Mouse (Mus musculus) liver, embryonic 12.5 days (tissue): ENCODE measurements around the gene Rbm6. TPM values are rescaled to one million over a fixed set of nuclear protein-coding genes. Genes with fewer than 3 reads are reported as not detected.

Experiments
- ATAC-seq: fragments of 200-750 bp; cut with Nextera tagmentation; 2 replicates; pipeline ENCODE4 v1.8.0; 2017; ENCODE audit warnings: moderate number of reproducible peaks, mild to moderate bottlenecking, moderate library complexity
- H3K27ac ChIP-seq: fragments of 300-500 bp; sonication (generic); 2 replicates; pipeline ENCODE4 v1.5.1; 2016; ENCODE audit warnings: mild to moderate bottlenecking
- H3K27me3 ChIP-seq: fragments of 300-500 bp; sonication (generic); replicated peaks from 2 replicates; pipeline ENCODE4 v1.6.1; 2016; ENCODE audit warnings: mild to moderate bottlenecking, moderate library complexity
- H3K36me3 ChIP-seq: fragments of 300-500 bp; sonication (generic); 2 replicates; pipeline ENCODE4 v1.6.1; 2016; ENCODE audit warnings: mild to moderate bottlenecking, moderate library complexity
- H3K4me1 ChIP-seq: fragments of 300-500 bp; sonication (generic); 2 replicates; pipeline ENCODE4 v1.6.1; 2016
- H3K4me2 ChIP-seq: fragments of 300-500 bp; sonication (generic); 2 replicates; pipeline ENCODE4 v1.6.1; 2016; ENCODE audit warnings: mild to moderate bottlenecking, moderate library complexity
- H3K4me3 ChIP-seq: fragments of 300-500 bp; sonication (generic); 2 replicates; pipeline ENCODE4 v1.5.1; 2016; ENCODE audit warnings: mild to moderate bottlenecking, moderate library complexity
- H3K9ac ChIP-seq: fragments of 300-500 bp; sonication (generic); 2 replicates; pipeline ENCODE4 v1.6.1; 2016; ENCODE audit warnings: mild to moderate bottlenecking, moderate library complexity
- H3K9me3 ChIP-seq: fragments of 300-500 bp; sonication (generic); replicated peaks from 2 replicates; pipeline ENCODE4 v1.6.1; 2016; ENCODE audit warnings: mild to moderate bottlenecking, moderate library complexity
- WGBS: fragments of 180-500 bp; shearing (Covaris S2); methylation state at CpG from one replicate; pipeline ENCODE4 v1.1.7; 2016; ENCODE audit not compliant: insufficient replicate concordance; 5-methylcytosine and 5-hydroxymethylcytosine counted together
- polyA plus RNA-seq: library from polyadenylated mRNA; unstranded; fragments of >200 nt; fragmentation: Nextera tagmentation; extraction: Ambion mirVana; gene quantifications from 2 replicates; pipeline ENCODE4 v1.2.1, GENCODE M21; 2016

The Rbm6 gene
- polyA plus RNA-seq, 1 experiment from 2014 or later: 45.7 TPM

DNA sequence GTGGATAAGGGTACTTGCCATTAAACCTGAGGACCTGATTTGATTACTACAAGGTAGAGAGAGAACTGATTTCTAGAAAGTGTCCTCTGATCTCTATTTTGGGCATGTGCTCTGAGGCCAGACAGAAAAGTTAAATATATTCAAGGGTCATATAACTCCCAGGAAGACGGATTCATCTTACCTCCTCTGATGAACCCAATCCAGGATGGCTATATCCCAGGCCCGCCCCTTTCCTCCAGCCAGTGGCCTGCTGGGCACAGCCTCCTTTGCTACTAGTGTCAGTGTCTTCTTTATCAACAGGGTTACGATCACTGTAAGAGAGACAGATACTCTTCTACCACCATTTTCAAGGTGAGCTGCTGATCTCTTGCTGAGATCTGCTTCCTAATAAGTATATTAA lies 98.6 kb downstream of the Rbm6 start:
- peaks cover 64% of the 10 kb centered on the region for H3K36me3 ChIP-seq

DNA sequence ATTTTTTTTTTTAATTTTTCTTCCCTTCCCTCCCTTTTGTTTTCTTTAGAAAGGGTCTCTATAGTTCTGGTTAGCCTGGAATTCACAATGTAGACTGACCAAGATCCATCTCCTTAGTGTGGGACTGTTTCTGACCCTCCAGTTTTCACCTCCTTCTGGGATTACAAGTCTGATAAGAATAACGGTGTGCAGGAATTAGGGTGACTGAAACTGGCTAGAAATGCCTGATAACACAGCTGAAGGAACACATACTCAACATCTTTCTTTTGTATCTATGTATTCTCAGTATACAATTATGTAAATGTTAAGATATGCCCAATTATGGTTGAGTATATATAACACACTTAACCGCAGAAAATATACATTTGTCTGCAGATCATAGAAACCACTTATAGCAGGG lies 101.3 kb downstream of the Rbm6 start:
- H3K4me2 ChIP-seq: peak overlapping the region; percentile 79
- peak overlapping the region; percentile 83 for H3K27ac ChIP-seq
- H3K36me3 ChIP-seq: peaks cover 69% of the 10 kb centered on the region
- H3K4me3 ChIP-seq: no peak overlapping the region; the same call in 1 of the 2 replicates
- 44% methylated on average over 2 of the region's 2 CpGs for WGBS
- H3K9me3 ChIP-seq: no peaks in the 10 kb centered on the region
- H3K27me3 ChIP-seq: no peaks in the 10 kb centered on the region
- no peak for ATAC-seq
- peaks cover 28% of the 10 kb centered on the region for H3K4me1 ChIP-seq
- H3K9ac ChIP-seq: peak overlapping the region; percentile 99

More for the DNA sequence above, 98.6 kb downstream of the Rbm6 start:
- peaks cover 14% of the 10 kb centered on the region for H3K4me1 ChIP-seq
- H3K27ac ChIP-seq: no peak overlapping the region
- H3K4me3 ChIP-seq: no peak overlapping the region
- no peak overlapping the region for H3K4me2 ChIP-seq
- no peak overlapping the region for H3K9ac ChIP-seq
- 81% methylated on average over 3 of the region's 3 CpGs for WGBS
- no peak for ATAC-seq
- no peaks in the 10 kb centered on the region for H3K9me3 ChIP-seq
- H3K27me3 ChIP-seq: no peaks in the 10 kb centered on the region

DNA sequence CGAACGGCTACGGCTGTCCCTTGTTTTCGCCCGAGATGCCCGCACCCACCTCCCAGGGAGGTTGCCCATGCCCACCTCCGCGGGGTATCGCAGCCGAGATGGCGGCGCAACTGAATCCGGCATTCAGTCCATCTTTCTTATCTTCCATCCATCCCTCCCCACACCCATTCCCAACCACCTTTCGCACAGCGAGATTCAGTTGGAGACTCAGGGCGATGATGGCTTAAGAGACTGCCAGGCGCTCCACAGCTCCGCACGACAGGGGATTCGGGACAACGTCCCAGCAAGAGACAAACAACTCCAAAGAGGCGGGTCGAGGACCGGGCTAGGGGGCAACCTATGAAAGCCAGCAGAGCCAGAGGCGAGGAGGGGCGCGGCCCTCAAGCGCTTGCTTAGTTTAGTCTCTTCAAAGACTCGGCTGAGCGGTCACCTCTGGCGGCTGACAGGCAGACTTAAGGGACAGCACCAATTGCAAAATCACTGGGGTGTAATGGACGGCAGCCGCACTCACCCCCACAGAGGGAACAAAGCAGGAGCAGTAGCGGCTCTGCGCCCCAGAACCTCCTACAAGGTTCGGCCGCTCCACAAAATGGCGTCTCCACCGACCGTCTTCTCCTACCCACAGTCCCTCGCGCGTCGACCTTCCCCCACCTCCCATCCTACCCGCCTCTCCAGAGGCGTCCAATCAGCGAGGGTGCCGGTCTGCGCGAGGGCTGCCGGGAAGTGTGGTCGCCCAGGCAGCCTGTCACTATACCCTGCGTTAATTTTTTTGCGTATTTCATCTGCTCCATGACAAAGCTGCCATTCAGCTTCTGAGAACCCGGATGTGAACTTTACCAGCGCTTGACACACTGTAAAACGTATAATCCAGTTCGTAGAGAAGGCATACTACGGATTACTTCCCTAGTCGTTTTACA lies 102.4 kb downstream of the Rbm6 start, which contains the start of gene Rbm5:
Gene Rbm5, minus strand, starts transcription at position 623 of the 917 bp plus-strand sequence.
- Histone ChIP-seq H3K36me3 (peaks cover 69% of the 10 kb centered on the region), H3K27me3 (no peaks in the 10 kb centered on the region), H3K4me2 (peak within 1 kb of the TSS; percentile 79), H3K9me3 (no peaks in the 10 kb centered on the region), H3K9ac (peak within 1 kb of the TSS; percentile 99), H3K4me3 (peak within 1 kb of the TSS; percentile 100), H3K4me1 (peaks cover 28% of the 10 kb centered on the region), H3K27ac (peak within 1 kb of the TSS; percentile 96)
- peak; percentile 100 for ATAC-seq
- WGBS: under 1% methylated on average over 60 of the region's 60 CpGs

DNA sequence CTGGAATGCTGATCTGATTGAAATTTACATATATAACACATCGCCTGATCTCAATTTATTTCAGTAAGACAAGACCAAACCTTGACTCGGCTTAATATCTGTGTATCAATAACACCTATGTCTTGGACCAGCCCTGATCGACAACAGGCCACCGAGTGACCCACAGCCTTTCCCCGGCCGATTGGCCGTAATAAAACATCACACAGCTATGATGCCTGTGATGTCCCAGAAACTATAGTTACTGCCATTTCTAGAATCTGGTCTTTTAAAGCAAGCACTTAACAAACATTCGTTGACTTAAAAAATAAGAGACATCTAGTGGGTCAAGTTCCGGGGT lies 103.0 kb downstream of the Rbm6 start:
- peaks cover 69% of the 10 kb centered on the region for H3K36me3 ChIP-seq
- peak overlapping the region; percentile 100 for H3K4me3 ChIP-seq
- H3K9ac ChIP-seq: peak overlapping the region; percentile 99
- peak overlapping the region; percentile 96 for H3K27ac ChIP-seq
- no peaks in the 10 kb centered on the region for H3K27me3 ChIP-seq
- peak overlapping the region; percentile 74 for H3K4me2 ChIP-seq
- WGBS: 1% methylated on average over 9 of the region's 9 CpGs
- no peaks in the 10 kb centered on the region for H3K9me3 ChIP-seq
- no peak for ATAC-seq
- peaks cover 28% of the 10 kb centered on the region for H3K4me1 ChIP-seq

DNA sequence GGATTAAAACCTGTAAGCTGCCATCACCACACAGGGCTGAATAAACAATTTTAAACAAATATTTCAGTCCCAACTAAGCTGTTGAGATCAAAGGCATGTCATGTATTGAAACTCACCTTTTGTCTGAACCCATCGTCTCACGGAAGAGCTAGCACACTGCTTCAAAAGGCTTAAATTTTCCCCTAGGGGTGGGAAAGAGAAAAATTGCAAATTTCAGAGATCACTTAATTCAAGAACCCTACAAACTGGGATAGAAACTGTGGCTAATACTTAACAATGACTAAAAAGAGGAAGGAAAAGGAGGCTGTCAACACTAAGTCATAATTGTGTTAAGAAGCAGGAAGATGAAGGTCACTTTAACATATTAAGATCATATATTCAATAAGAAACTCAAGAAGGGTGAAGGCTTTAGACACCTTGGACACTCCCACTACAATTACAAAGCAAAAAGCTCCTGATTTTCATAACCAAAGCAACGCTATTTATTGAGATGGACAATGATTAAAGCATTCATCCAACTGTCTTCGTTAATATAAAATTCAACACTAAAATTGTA lies 103.5 kb downstream of the Rbm6 start:
- Histone ChIP-seq H3K9me3 (no peaks in the 10 kb centered on the region), H3K9ac (peak overlapping the region; percentile 99), H3K4me1 (peaks cover 28% of the 10 kb centered on the region), H3K36me3 (peaks cover 69% of the 10 kb centered on the region), H3K27ac (peak overlapping the region; percentile 68; the same call in 1 of the 2 replicates), H3K27me3 (no peaks in the 10 kb centered on the region), H3K4me3 (peak overlapping the region; percentile 100), H3K4me2 (peak overlapping the region; percentile 74)
- ATAC-seq: no peak
- WGBS: 30% methylated on average over 4 of the region's 4 CpGs

DNA sequence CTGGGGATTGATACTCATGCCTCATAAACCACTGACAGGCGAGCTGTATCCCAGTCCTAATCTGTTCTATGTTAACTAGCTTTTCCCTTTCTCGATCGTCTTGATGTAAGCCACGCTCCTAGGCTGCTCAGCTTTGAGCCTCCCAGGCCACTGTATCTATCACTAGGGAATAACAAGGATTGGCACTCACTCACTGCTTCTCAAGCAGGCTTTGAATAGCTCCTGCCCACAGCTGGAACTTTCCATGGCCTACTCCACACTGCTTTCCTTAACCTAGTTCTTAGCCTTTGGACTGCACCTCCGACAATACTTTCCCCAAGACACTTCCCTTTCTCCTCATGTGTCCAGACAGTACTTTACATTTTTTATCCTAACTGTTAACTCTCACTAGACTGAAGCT lies 104.2 kb downstream of the Rbm6 start:
- Histone ChIP-seq H3K4me1 (peaks cover 28% of the 10 kb centered on the region), H3K27me3 (no peaks in the 10 kb centered on the region), H3K9me3 (no peaks in the 10 kb centered on the region), H3K36me3 (peaks cover 69% of the 10 kb centered on the region), H3K4me3 (peak overlapping the region; percentile 100), H3K9ac (no peak overlapping the region), H3K27ac (peak overlapping the region; percentile 45; the same call in 1 of the 2 replicates), H3K4me2 (peak overlapping the region; percentile 74)
- ATAC-seq: no peak
- WGBS: 86% methylated on average over 5 of the region's 5 CpGs

DNA sequence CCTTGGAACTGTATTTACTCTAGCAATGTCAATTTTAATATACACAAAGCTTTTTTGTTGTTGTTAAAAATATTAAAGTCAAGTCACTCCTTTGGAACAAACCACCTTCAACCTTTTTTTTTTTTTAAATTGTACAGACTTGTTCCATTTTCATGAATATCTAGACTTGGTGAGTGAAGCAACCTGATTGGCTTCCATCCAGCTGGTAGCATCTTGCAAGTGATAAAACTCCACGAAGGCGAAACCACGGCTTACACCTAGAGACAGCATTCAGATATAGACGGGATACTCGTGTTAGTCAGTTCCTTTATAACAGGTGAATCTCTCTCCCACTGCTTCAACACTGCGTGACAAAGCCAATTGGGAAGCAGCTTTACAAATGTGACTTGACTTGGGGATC lies 113.4 kb downstream of the Rbm6 start:
- Histone ChIP-seq H3K4me3 (no peak overlapping the region), H3K4me1 (no peaks in the 10 kb centered on the region), H3K9me3 (no peaks in the 10 kb centered on the region), H3K4me2 (no peak overlapping the region), H3K27me3 (no peaks in the 10 kb centered on the region), H3K36me3 (peaks cover 97% of the 10 kb centered on the region), H3K9ac (no peak overlapping the region), H3K27ac (no peak overlapping the region)
- WGBS: 84% methylated on average over 6 of the region's 6 CpGs
- no peak for ATAC-seq

DNA sequence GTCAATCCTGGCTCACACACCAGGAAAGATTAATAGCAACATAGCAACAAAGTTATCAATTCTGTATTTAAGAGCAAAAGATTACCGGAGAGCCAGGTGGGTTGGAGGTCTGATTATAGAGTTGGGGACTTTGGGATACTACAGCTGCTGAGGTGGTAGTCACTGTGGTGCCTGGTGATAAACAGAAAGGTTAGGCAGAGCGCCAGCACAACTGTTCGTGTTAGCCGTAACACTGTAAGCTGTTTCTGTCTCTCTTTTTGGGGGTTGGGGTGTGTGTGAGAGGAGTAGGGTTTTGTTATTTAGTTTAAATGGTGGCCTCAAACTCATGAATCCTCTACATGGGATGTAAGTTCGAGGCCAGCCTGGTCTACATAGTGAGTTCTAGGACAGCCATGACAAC lies 122.7 kb downstream of the Rbm6 start:
- Histone ChIP-seq H3K9ac (no peak overlapping the region), H3K4me3 (no peak overlapping the region), H3K4me2 (no peak overlapping the region), H3K4me1 (peaks cover 17% of the 10 kb centered on the region), H3K9me3 (no peaks in the 10 kb centered on the region), H3K36me3 (peaks cover 97% of the 10 kb centered on the region), H3K27ac (no peak overlapping the region), H3K27me3 (no peaks in the 10 kb centered on the region)
- no peak for ATAC-seq
- 92% methylated on average over 5 of the region's 5 CpGs for WGBS

DNA sequence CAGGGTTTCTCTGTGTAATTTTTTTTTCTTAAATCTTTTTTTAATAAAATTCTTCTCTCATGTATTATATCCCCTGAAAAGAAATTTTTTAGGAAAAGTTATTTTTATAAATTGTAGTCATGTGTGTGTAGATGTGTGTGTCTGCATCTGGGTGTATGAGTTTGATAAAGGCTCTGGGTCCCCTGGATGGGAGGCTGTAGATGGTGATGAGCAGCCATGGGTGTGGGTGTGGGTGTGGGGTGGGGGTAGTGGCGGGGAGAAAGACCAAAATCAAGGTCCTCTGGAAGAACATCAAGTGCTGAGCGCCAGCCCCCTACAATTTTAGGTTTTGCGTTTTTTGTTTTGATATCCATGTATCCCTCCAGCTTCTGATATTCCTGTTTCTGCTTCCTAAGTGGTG lies 125.0 kb downstream of the Rbm6 start:
- Histone ChIP-seq H3K36me3 (peaks cover 98% of the 10 kb centered on the region), H3K27ac (peak overlapping the region; percentile 54), H3K4me1 (peaks cover 17% of the 10 kb centered on the region), H3K9ac (no peak overlapping the region), H3K27me3 (no peaks in the 10 kb centered on the region), H3K9me3 (no peaks in the 10 kb centered on the region), H3K4me3 (no peak overlapping the region), H3K4me2 (peak overlapping the region; percentile 17)
- ATAC-seq: peak; percentile 85
- WGBS: 59% methylated on average over 3 of the region's 3 CpGs

DNA sequence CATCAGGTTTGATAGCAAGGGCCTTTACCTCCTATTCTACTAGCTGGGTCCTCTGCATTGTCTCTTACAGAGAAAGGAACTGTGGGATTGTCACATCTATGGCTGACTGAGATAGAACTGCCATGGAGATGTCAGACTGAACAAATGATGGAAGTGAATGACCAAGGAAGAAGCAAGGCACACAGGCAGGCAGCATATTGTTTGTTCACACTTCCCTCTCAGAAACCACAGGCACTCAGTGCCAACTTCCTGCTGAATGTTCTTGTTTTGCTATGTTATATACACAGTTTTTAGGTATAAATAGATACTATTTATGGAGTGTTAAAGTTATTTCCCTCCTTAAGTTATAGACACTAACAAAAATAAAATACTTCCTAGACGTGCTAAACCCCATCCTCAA lies 125.7 kb downstream of the Rbm6 start:
- no peak for ATAC-seq
- no peak overlapping the region for H3K4me3 ChIP-seq
- no peaks in the 10 kb centered on the region for H3K27me3 ChIP-seq
- H3K36me3 ChIP-seq: peaks cover 99% of the 10 kb centered on the region
- no peaks in the 10 kb centered on the region for H3K9me3 ChIP-seq
- no peak overlapping the region for H3K27ac ChIP-seq
- no peak overlapping the region for H3K4me2 ChIP-seq
- H3K9ac ChIP-seq: no peak overlapping the region
- peaks cover 17% of the 10 kb centered on the region for H3K4me1 ChIP-seq
- 70% methylated on average over 1 of the region's 1 CpGs for WGBS

DNA sequence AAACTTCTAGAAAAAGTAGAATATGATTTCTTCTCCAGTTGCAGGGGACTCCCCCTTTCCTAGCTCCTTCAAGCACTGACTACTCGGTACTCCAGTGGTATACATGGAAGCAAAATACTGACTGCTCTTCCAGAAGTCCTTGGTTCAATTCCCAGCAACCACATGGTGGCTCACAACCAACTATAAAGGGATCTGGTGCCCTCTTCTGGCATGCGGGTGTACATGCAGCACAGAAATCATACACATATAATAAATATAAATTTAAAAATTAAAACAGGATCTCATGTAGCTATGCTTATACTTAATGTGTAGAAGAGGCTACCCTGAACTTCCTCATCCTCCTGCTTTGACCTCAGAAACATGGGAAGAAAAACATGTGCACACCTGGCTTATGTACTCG lies 126.4 kb downstream of the Rbm6 start:
- no peak for ATAC-seq
- Histone ChIP-seq H3K9ac (no peak overlapping the region), H3K9me3 (no peaks in the 10 kb centered on the region), H3K4me3 (no peak overlapping the region), H3K4me2 (no peak overlapping the region), H3K27ac (no peak overlapping the region), H3K27me3 (no peaks in the 10 kb centered on the region), H3K36me3 (peaks cover 99% of the 10 kb centered on the region), H3K4me1 (peaks cover 17% of the 10 kb centered on the region)
- WGBS: 85% methylated on average over 3 of the region's 3 CpGs

DNA sequence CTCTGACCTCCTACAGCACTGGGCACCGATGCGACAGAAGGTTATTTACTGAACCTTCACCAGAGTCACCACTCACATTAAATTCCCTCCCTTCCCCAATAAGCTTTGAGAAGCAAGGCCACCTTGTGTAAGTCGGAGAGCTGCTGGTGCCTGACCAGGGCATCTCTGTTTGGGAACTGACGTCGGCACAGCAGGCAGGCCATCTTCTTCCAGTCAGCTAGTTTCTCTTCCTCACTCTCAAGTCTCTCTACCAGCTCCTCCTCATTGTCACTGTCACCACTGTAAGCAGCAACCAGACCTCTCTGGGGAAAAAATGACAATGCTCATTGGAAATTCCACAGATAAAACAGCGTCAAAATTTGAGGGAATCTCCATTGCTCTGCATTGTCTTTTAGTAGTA lies 129.0 kb downstream of the Rbm6 start:
- 88% methylated on average over 6 of the region's 6 CpGs for WGBS
- H3K4me2 ChIP-seq: no peak overlapping the region

More for the DNA sequence above, 129.0 kb downstream of the Rbm6 start:
- Histone ChIP-seq H3K27ac (no peak overlapping the region), H3K27me3 (no peaks in the 10 kb centered on the region), H3K9ac (no peak overlapping the region), H3K36me3 (peaks cover 99% of the 10 kb centered on the region), H3K4me3 (no peak overlapping the region), H3K4me1 (peaks cover 16% of the 10 kb centered on the region), H3K9me3 (no peaks in the 10 kb centered on the region)
- no peak for ATAC-seq
